Mouse (Mus musculus): ENCODE results near the gene Ctf2. TPM values are rescaled to one million over a fixed set of nuclear protein-coding genes. Genes with fewer than 3 reads are reported as not detected.
"Not testable (repeated sequence)": the region's sequence is repeated elsewhere in the genome, so short reads cannot be mapped to it uniquely, and the experiment has no call there.

Gene Ctf2
- polyA plus RNA-seq (2015; fragmentation: Nextera tagmentation; extraction: Ambion mirVana): 0.23 and 0.24 TPM in 2 replicates

DNA sequence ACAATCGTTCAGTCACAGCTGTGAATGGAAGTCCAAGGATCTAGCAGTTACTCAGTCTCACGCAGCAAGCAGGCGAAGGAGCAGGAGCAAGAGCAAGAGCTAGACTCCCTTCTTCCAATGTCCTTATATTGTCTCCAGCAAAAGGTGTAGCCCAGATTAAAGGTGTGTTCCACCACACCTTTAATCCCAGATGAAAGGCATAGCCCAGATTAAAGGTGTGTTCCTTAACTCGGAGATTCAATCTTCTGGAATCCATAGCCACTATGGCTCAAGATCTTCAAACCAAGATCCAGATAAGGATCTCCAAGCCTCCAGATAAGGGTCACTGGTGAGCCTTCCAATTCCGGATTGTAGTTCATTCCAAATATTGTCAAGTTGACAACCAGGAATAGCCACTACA is at the start of gene Ctf2:
Gene Ctf2, minus strand, starts transcription at position 101 of the 400 bp plus-strand sequence.
- H3K9ac ChIP-seq (ENCODE audit: low read length); H3K9me3 ChIP-seq (ENCODE audit: control insufficient read depth, low read length); ATAC-seq (ENCODE audit: low read depth); H3K27me3 ChIP-seq (ENCODE audit: control insufficient read depth, insufficient read depth, low read depth, low read length); H3K4me1 ChIP-seq (replicated peaks; ENCODE audit: control insufficient read depth, insufficient read depth, low read length); H3K4me2 ChIP-seq (ENCODE audit: low read depth, low read length); H3K4me3 ChIP-seq (ENCODE audit: low read length); H3K27ac ChIP-seq (ENCODE audit: low read length); H3K36me3 ChIP-seq (ENCODE audit: control insufficient read depth, insufficient read depth, low read length): not testable (repeated sequence)
- WGBS: no CpG with 5 or more reads among the region's 5 CpGs

DNA sequence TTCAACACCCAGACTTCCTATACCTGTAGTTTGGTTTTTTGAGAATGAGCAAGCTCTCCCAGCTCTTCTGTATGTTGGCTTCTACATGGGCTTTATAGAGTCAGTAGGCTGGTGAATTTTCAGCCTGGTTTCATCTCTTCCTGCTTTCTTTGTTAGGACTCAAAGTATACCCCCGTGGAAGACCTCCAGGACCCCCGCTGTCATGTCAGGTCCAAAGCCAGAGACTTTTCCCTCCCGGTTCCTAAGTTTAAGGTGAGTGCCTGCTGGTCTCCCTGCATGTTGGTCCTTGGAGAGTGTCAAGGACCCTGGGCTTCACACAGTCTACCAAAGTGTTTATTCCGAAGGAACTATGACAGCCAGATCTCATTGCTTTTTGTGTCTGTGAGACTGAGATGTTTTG is 46.4 kb upstream of the Ctf2 start:
- no peak overlapping the region for H3K27ac ChIP-seq (ENCODE audit: low read length)

DNA sequence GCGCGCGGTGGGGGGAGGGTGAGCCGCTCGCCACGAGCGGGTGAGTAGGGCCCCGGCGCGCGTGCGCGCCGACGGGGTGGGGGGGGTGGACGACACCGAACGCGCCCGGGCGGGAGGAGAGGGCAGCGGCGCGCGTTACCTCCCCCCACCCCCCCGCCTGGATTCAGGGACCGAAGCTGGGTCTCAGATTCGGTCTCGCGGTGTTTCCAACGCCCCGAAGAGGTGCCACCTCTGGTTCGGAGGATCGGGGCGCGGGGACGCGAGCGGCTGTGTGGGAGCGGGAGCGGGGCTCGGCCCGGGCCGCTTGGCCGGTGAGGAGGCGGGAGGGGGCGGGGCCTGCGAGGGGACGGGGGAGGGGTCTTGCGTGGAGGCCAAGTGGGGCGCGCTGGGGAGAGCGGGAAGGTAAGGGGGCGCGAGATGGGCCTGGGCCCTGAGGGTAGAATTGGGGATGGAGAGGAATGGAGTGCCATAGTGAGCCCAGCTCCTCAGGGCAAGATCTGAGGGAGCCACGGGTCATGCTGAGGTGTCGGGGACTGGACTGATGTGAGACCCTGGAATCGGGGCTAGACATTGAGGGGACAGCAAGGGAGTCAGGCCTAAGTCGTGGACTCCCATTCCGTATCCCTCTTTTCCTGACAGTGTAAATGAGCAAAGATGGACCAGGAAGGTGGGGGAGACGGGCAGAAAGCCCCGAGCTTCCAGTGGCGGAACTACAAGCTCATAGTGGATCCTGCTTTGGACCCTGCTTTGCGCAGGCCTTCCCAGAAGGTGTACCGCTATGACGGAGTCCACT is 45.7 kb upstream of the Ctf2 start:
- Histone ChIP-seq H3K9me3 (ENCODE audit: control insufficient read depth, low read length) (no peaks in the 10 kb centered on the region), H3K4me3 (ENCODE audit: low read length) (peak overlapping the region; percentile 87), H3K27me3 (ENCODE audit: control insufficient read depth, insufficient read depth, low read depth, low read length) (no peaks in the 10 kb centered on the region), H3K4me1 (replicated peaks; ENCODE audit: control insufficient read depth, insufficient read depth, low read length) (peaks cover 12% of the 10 kb centered on the region), H3K36me3 (ENCODE audit: control insufficient read depth, insufficient read depth, low read length) (peaks cover 18% of the 10 kb centered on the region), H3K9ac (ENCODE audit: low read length) (peak overlapping the region; percentile 93), H3K27ac (ENCODE audit: low read length) (peak overlapping the region; percentile 99), H3K4me2 (ENCODE audit: low read depth, low read length) (peak overlapping the region; percentile 69)
- ATAC-seq (ENCODE audit: low read depth): peak; percentile 53
- WGBS: 2% methylated on average over 45 of the region's 66 CpGs

More for the DNA sequence above, 46.4 kb upstream of the Ctf2 start:
- Histone ChIP-seq H3K4me1 (replicated peaks; ENCODE audit: control insufficient read depth, insufficient read depth, low read length) (peaks cover 12% of the 10 kb centered on the region), H3K9ac (ENCODE audit: low read length) (peak overlapping the region; percentile 93), H3K27me3 (ENCODE audit: control insufficient read depth, insufficient read depth, low read depth, low read length) (no peaks in the 10 kb centered on the region), H3K36me3 (ENCODE audit: control insufficient read depth, insufficient read depth, low read length) (peaks cover 18% of the 10 kb centered on the region), H3K4me2 (ENCODE audit: low read depth, low read length) (peak overlapping the region; percentile 69), H3K4me3 (ENCODE audit: low read length) (peak overlapping the region; percentile 87), H3K9me3 (ENCODE audit: control insufficient read depth, low read length) (no peaks in the 10 kb centered on the region)
- WGBS: 73% methylated on average over 4 of the region's 4 CpGs
- no peak for ATAC-seq (ENCODE audit: low read depth)

DNA sequence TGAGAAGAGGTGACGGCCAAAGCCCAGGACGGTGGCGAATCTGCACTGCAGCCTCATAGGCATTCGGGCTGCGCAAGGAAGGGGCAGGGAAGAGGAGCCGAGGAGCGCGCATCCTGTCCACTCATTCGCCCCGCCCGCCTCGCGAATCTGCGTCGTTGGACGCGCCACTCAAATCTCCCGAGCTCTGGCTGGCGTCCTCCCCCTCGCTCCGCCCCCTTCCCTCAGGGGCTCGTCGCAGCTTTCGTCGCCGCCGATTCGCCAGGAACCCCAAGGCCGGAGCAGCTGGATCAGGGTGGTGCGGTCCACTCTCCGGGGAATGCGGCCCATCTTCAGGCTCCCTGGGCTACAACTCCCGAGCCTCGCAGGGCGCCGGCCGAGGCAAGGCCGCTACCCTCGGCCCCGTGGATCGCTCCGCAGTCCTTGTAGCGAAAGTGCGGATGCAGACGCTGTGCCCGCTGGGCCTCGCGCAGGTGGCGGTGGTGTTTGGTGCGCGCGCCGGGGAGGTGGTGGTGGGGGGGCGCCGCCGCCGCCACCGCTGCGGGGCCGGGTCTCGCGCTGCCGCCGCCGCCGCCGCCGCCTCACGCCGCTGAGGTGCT is 45.0 kb upstream of the Ctf2 start:
- ATAC-seq (ENCODE audit: low read depth): peak; percentile 95
- Histone ChIP-seq H3K4me3 (ENCODE audit: low read length) (peak overlapping the region; percentile 87), H3K27ac (ENCODE audit: low read length) (peak overlapping the region; percentile 99), H3K27me3 (ENCODE audit: control insufficient read depth, insufficient read depth, low read depth, low read length) (no peaks in the 10 kb centered on the region), H3K36me3 (ENCODE audit: control insufficient read depth, insufficient read depth, low read length) (peaks cover 18% of the 10 kb centered on the region), H3K4me2 (ENCODE audit: low read depth, low read length) (peak overlapping the region; percentile 79), H3K9ac (ENCODE audit: low read length) (peak overlapping the region; percentile 93), H3K9me3 (ENCODE audit: control insufficient read depth, low read length) (no peaks in the 10 kb centered on the region), H3K4me1 (replicated peaks; ENCODE audit: control insufficient read depth, insufficient read depth, low read length) (peaks cover 12% of the 10 kb centered on the region)
- under 1% methylated on average over 63 of the region's 70 CpGs for WGBS

DNA sequence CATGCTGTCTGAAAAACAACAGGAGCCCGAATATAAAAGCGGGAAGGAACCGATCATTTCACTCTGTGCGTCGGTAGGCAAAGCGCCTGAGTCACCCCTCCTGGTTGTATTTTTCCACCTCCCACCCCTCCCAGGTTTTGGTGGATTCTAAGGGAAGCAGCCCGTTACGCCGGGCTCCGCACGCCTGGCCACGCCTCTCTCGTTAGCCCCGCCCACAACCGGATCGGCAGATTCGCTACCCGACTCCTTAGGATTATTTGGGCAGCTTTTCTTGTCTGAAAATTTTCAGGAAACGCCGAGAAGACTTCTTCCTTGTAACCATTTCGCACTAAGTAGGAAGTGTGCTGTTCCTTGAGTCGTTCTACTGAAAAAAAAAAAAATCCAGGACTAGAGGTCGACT is 44.5 kb upstream of the Ctf2 start, which contains the start of gene Setd1a:
Gene Setd1a, plus strand, starts transcription at position 245 of the 400 bp plus-strand sequence.
- under 1% methylated on average over 23 of the region's 23 CpGs for WGBS
- Histone ChIP-seq H3K9me3 (ENCODE audit: control insufficient read depth, low read length) (no peaks in the 10 kb centered on the region), H3K4me3 (ENCODE audit: low read length) (peak within 1 kb of the TSS; percentile 87), H3K4me2 (ENCODE audit: low read depth, low read length) (peak within 1 kb of the TSS; percentile 79), H3K4me1 (replicated peaks; ENCODE audit: control insufficient read depth, insufficient read depth, low read length) (peaks cover 12% of the 10 kb centered on the region), H3K36me3 (ENCODE audit: control insufficient read depth, insufficient read depth, low read length) (peaks cover 17% of the 10 kb centered on the region), H3K27ac (ENCODE audit: low read length) (peak within 1 kb of the TSS; percentile 99), H3K9ac (ENCODE audit: low read length) (peak within 1 kb of the TSS; percentile 93), H3K27me3 (ENCODE audit: control insufficient read depth, insufficient read depth, low read depth, low read length) (no peaks in the 10 kb centered on the region)
- peak; percentile 67 for ATAC-seq (ENCODE audit: low read depth)

DNA sequence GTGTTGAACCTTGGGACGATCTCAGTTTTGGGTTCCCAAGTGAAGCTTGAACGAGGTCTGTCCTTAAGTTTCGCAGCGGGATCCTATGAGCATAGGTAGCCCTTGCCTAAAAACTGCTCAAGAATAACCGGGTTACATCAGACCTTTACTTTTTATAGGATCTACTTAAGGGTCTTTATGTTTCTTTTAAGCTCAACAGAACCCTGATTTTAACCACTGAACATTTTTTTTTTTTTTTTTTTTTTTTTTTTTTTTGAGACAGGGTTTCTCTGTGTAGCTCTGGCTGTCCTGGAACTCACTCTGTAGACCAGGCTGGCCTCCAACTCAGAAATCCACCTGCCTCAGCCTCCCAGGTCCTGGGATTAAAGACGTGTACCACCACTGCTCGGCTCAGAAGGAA is 43.9 kb upstream of the Ctf2 start:
- H3K27ac ChIP-seq (ENCODE audit: low read length): peak overlapping the region; percentile 99; the same call in 1 of the 2 replicates
- H3K27me3 ChIP-seq (ENCODE audit: control insufficient read depth, insufficient read depth, low read depth, low read length); ATAC-seq (ENCODE audit: low read depth); H3K9me3 ChIP-seq (ENCODE audit: control insufficient read depth, low read length): not testable (repeated sequence)
- 68% methylated on average over 7 of the region's 7 CpGs for WGBS
- peak overlapping the region; percentile 93 for H3K9ac ChIP-seq (ENCODE audit: low read length)
- peak overlapping the region; percentile 79 for H3K4me2 ChIP-seq (ENCODE audit: low read depth, low read length)
- peak overlapping the region; percentile 87 for H3K4me3 ChIP-seq (ENCODE audit: low read length)
- peaks cover 11% of the 10 kb centered on the region for H3K36me3 ChIP-seq (ENCODE audit: control insufficient read depth, insufficient read depth, low read length)
- H3K4me1 ChIP-seq (replicated peaks; ENCODE audit: control insufficient read depth, insufficient read depth, low read length): peaks cover 16% of the 10 kb centered on the region

DNA sequence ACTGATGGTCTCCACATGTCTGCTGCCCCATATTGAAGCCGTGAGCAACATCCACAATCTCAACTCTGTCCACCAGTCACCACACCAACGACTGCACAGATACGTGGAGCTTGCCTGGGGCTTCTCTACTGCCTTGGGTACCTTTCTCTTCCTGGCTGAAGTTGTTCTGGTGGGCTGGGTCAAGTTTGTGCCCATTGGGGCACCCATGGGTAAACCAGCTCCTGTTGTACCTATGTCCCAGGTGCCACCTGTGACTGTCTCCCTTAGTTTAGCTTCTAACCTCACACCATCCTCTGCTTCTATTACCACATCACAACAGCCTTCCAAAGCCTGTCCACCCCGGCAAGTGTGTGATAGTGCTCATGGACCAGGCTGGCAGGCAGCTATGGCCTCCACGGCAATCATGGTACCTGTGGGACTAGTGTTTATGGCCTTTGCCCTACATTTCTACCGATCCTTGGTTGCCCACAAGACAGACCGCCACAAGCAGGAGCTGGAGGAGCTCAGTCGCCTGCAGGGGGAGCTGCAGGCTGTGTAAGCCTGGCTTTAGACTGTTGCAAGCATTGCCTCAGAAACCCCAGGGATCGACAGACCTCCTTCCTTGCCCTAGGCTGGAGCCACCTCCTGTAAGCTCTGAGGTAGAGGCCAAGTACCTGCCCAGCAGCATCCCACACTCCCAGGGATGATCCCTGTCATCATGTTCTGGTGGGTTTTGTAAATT is 41.9 kb upstream of the Ctf2 start:
- H3K36me3 ChIP-seq (ENCODE audit: control insufficient read depth, insufficient read depth, low read length): no peaks in the 10 kb centered on the region
- ATAC-seq (ENCODE audit: low read depth): no peak
- no peak overlapping the region for H3K27ac ChIP-seq (ENCODE audit: low read length)
- no peaks in the 10 kb centered on the region for H3K9me3 ChIP-seq (ENCODE audit: control insufficient read depth, low read length)
- WGBS: 39% methylated on average over 9 of the region's 9 CpGs
- H3K27me3 ChIP-seq (ENCODE audit: control insufficient read depth, insufficient read depth, low read depth, low read length): no peaks in the 10 kb centered on the region
- no peak overlapping the region for H3K4me3 ChIP-seq (ENCODE audit: low read length)
- no peak overlapping the region for H3K4me2 ChIP-seq (ENCODE audit: low read depth, low read length)
- H3K4me1 ChIP-seq (replicated peaks; ENCODE audit: control insufficient read depth, insufficient read depth, low read length): peaks cover 22% of the 10 kb centered on the region
- H3K9ac ChIP-seq (ENCODE audit: low read length): no peak overlapping the region

DNA sequence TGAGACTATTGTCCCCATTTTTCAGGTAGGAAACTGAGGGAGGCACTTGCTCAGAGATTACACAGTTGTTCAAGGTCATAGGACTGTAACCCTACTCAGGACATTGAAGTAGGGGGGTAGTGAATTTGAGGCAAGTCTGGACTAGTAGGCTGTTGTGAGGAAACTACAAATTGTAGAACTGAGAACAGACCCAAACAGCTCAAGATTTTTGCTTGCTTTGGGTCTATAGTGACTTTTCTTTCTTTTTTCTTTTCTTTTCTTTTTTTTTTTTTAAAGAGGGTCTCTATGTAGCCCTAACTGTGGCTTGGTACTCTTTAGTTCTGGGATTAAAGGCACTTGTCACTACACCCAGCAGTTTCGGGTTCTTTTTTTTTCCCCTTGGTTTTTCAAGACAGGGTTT is 40.6 kb upstream of the Ctf2 start:
- H3K36me3 ChIP-seq (ENCODE audit: control insufficient read depth, insufficient read depth, low read length): peaks cover 5% of the 10 kb centered on the region
- H3K4me1 ChIP-seq (replicated peaks; ENCODE audit: control insufficient read depth, insufficient read depth, low read length): peaks cover 18% of the 10 kb centered on the region
- ATAC-seq (ENCODE audit: low read depth): no peak
- WGBS: 86% methylated on average over 1 of the region's 1 CpGs
- H3K4me2 ChIP-seq (ENCODE audit: low read depth, low read length): no peak overlapping the region
- H3K27ac ChIP-seq (ENCODE audit: low read length): no peak overlapping the region
- no peaks in the 10 kb centered on the region for H3K27me3 ChIP-seq (ENCODE audit: control insufficient read depth, insufficient read depth, low read depth, low read length)
- H3K9ac ChIP-seq (ENCODE audit: low read length): no peak overlapping the region
- H3K4me3 ChIP-seq (ENCODE audit: low read length): no peak overlapping the region
- no peaks in the 10 kb centered on the region for H3K9me3 ChIP-seq (ENCODE audit: control insufficient read depth, low read length)

DNA sequence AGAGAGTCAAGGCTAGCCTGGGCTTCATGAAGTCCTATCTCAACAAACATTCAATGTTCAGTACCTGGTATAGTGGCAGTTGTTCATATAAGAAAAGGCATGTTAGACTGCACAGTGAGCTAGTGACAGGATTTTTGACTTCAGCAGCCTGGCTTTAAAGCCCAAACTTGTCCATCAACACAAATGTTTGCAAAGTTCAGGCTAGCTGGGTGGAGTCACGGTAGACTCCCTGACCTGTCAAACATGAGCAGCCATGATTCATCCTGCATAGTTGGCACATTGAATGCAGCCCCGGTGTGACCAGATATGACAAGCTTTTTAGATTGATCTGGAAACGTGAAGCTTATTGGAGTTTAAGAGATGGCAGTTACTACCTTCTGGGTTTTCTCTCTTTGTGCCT is 40.1 kb upstream of the Ctf2 start:
- H3K27me3 ChIP-seq (ENCODE audit: control insufficient read depth, insufficient read depth, low read depth, low read length): no peaks in the 10 kb centered on the region
- no peak overlapping the region for H3K4me2 ChIP-seq (ENCODE audit: low read depth, low read length)
- peaks cover 18% of the 10 kb centered on the region for H3K4me1 ChIP-seq (replicated peaks; ENCODE audit: control insufficient read depth, insufficient read depth, low read length)
- H3K9me3 ChIP-seq (ENCODE audit: control insufficient read depth, low read length): no peaks in the 10 kb centered on the region
- H3K36me3 ChIP-seq (ENCODE audit: control insufficient read depth, insufficient read depth, low read length): peaks cover 7% of the 10 kb centered on the region
- no peak for ATAC-seq (ENCODE audit: low read depth)
- H3K27ac ChIP-seq (ENCODE audit: low read length): no peak overlapping the region
- no peak overlapping the region for H3K9ac ChIP-seq (ENCODE audit: low read length)
- H3K4me3 ChIP-seq (ENCODE audit: low read length): no peak overlapping the region
- WGBS: 63% methylated on average over 3 of the region's 3 CpGs

Data from lung, embryonic 16.5 days (tissue).